Comparison of ENCODE assay signal across 7 mouse cellular contexts in the genomic region with DNA sequence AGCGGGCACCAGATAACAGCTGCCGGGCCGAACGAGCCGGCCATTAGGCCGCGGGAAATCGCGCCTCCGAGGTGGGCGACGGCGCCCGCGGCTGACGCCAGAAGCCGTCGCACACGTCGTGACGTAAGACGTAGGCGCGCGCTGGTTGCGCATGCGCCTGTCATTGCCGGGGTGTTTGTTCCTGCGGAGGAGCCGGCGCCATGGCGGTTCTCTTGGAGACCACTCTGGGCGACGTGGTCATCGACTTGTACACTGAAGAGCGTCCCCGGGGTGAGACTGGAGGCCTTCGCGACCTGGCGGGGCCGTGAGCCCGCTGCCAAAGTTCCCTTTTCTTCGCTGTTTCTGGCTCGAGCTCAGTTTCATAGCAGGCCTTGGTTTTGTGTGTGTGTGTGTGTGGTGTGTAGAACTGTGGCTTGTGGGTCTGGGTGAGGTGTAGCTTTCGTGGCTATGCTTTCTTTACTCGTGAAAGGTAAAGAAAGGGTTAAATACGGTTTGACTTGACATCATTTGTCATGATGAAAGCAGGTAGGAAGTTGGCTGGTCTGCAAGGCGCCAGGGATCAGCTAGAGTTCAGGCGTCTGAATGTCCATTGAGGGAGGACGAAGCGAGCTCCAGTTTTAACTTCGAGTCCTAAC. TPM values are rescaled to one million over a fixed set of nuclear protein-coding genes. Genes with fewer than 3 reads are reported as not detected.
DNase-seq lines count a peak whose midpoint lies in the region; ATAC-seq lines count a peak whose summit lies in the region.

Gene Ginm1, minus strand, starts transcription at position 74 of the 635 bp plus-strand sequence.
Gene Ppil4, plus strand, starts transcription at position 141 of the 635 bp plus-strand sequence.

- peak within 1 kb of the TSS; percentile 74 for H3K4me3 ChIP-seq in limb, embryonic 10.5 days
- peak within 1 kb of the TSS; percentile 94 for H3K4me3 ChIP-seq in midbrain, embryonic 13.5 days (replicated peaks)

- under 1% methylated on average over 52 of the region's 52 CpGs for WGBS in limb, embryonic 10.5 days
- under 1% methylated on average over 52 of the region's 52 CpGs for WGBS in midbrain, embryonic 13.5 days

- H3K27me3 ChIP-seq in limb, embryonic 10.5 days (ENCODE audit: low read depth, poor library complexity, severe bottlenecking) = no peaks in the 10 kb centered on the region
- H3K27me3 ChIP-seq in midbrain, embryonic 13.5 days = no peaks in the 10 kb centered on the region

- H3K9ac ChIP-seq in midbrain, embryonic 13.5 days (replicated peaks) = peak within 1 kb of the TSS; percentile 86

- peak; percentile 99 for ATAC-seq in granulocyte monocyte progenitor cell, adult 5-6 weeks (replicated peaks; ENCODE audit: poor library complexity, severe bottlenecking)
- ATAC-seq in midbrain, embryonic 13.5 days = peak; percentile 94

- H3K4me1 ChIP-seq in limb, embryonic 10.5 days = peaks cover 5% of the 10 kb centered on the region
- H3K4me1 ChIP-seq in midbrain, embryonic 13.5 days (replicated peaks) = peaks cover 31% of the 10 kb centered on the region

- H3K9me3 ChIP-seq in limb, embryonic 10.5 days (replicated peaks) = no peaks in the 10 kb centered on the region
- no peaks in the 10 kb centered on the region for H3K9me3 ChIP-seq in midbrain, embryonic 13.5 days

- H3K4me2 ChIP-seq in midbrain, embryonic 13.5 days (replicated peaks) = peak within 1 kb of the TSS; percentile 76

- peaks cover 48% of the 10 kb centered on the region for H3K36me3 ChIP-seq in limb, embryonic 10.5 days
- peaks cover 34% of the 10 kb centered on the region for H3K36me3 ChIP-seq in midbrain, embryonic 13.5 days

- peak; percentile 82 for DNase-seq in adrenal gland, adult 8-10 months
- peak; percentile 84 for DNase-seq in embryo, embryonic 9.5 days (ENCODE audit: extremely low spot score)
- DNase-seq in kidney, adult 11 months = peak; percentile 81
- DNase-seq in limb, embryonic 10.5 days (ENCODE audit: low spot score) = peak; percentile 92
- peak; percentile 88 for DNase-seq in spleen, adult 12 weeks (ENCODE audit: low spot score)

- peak within 1 kb of the TSS; percentile 90 for H3K27ac ChIP-seq in limb, embryonic 10.5 days
- H3K27ac ChIP-seq in midbrain, embryonic 13.5 days = peak within 1 kb of the TSS; percentile 73

RNA-seq across cellular contexts. Expression of gene Ginm1, which starts in this region (rescaled TPM):
- total RNA-seq in adrenal gland, adult 8-10 months (2022) = 100 to 1,000 TPM; 159 to 252 (median 205) TPM
- 30.5 and 32.2 TPM in 2 replicates for total RNA-seq in granulocyte monocyte progenitor cell, adult 5-6 weeks (2014; fragmentation: Nextera tagmentation)
- total RNA-seq in granulocyte monocyte progenitor cell, adult 5-6 weeks (2017) = 40.5 and 57.9 TPM in 2 replicates
- polyA plus RNA-seq in limb, embryonic 10.5 days (2016; fragmentation: Nextera tagmentation; extraction: Ambion mirVana) = 47.3 and 49.3 TPM in 2 replicates
- polyA plus RNA-seq in midbrain, embryonic 13.5 days (2015; fragmentation: Nextera tagmentation; extraction: Ambion mirVana) = 49.6 and 51.1 TPM in 2 replicates

RNA-seq across cellular contexts. Expression of gene Ppil4, which starts in this region (rescaled TPM):
- 10 to 100 TPM; 22.4 to 34.8 (median 27.5) TPM for total RNA-seq in adrenal gland, adult 8-10 months (2022)
- total RNA-seq in granulocyte monocyte progenitor cell, adult 5-6 weeks (2014; fragmentation: Nextera tagmentation) = 32.8 and 38.8 TPM in 2 replicates
- total RNA-seq in granulocyte monocyte progenitor cell, adult 5-6 weeks (2017) = 79.6 and 88.6 TPM in 2 replicates
- polyA plus RNA-seq in limb, embryonic 10.5 days (2016; fragmentation: Nextera tagmentation; extraction: Ambion mirVana) = 36.5 and 44.6 TPM in 2 replicates
- 51.2 and 55.2 TPM in 2 replicates for polyA plus RNA-seq in midbrain, embryonic 13.5 days (2015; fragmentation: Nextera tagmentation; extraction: Ambion mirVana)

Comparison
In these comparisons a context has a peak if more than half of its experiments do, and no peak if none do; other contexts are left out.
1. Peak in every context shown above with its lines: DNase-seq, ATAC-seq, H3K4me3 ChIP-seq and H3K27ac ChIP-seq.